Mouse (Mus musculus) midbrain, embryonic 12.5 days (tissue): ENCODE results near the gene Nrm. TPM values are rescaled to one million over a fixed set of nuclear protein-coding genes. Genes with fewer than 3 reads are reported as not detected.

Experiments used
- ATAC-seq: fragments of 200-750 bp; cut with Nextera tagmentation; 2 replicates; pipeline ENCODE4 v1.8.0; 2017; ENCODE audit warnings: low read depth, moderate TSS enrichment, moderate library complexity; ENCODE audit not compliant: low FRiP score
- H3K27ac ChIP-seq: fragments of 300-500 bp; sonication (generic); replicated peaks from 2 replicates; pipeline ENCODE4 v1.5.1; 2016; ENCODE audit warnings: mild to moderate bottlenecking
- H3K27me3 ChIP-seq: fragments of 300-500 bp; sonication (generic); 2 replicates; pipeline ENCODE4 v1.6.1; 2016; ENCODE audit warnings: mild to moderate bottlenecking
- H3K36me3 ChIP-seq: fragments of 300-500 bp; sonication (generic); 2 replicates; pipeline ENCODE4 v1.6.1; 2016
- H3K4me1 ChIP-seq: fragments of 300-500 bp; sonication (generic); 2 replicates; pipeline ENCODE4 v1.6.1; 2016
- H3K4me2 ChIP-seq: fragments of 300-500 bp; sonication (generic); replicated peaks from 2 replicates; pipeline ENCODE4 v1.6.1; 2016; ENCODE audit warnings: mild to moderate bottlenecking, moderate library complexity
- H3K4me3 ChIP-seq: fragments of 300-500 bp; sonication (generic); 2 replicates; pipeline ENCODE4 v1.5.1; 2016; ENCODE audit warnings: mild to moderate bottlenecking
- H3K9ac ChIP-seq: fragments of 300-500 bp; sonication (generic); replicated peaks from 2 replicates; pipeline ENCODE4 v1.6.1; 2016; ENCODE audit warnings: mild to moderate bottlenecking, moderate library complexity
- H3K9me3 ChIP-seq: fragments of 300-500 bp; sonication (generic); 2 replicates; pipeline ENCODE4 v1.6.1; 2016; ENCODE audit warnings: mild to moderate bottlenecking
- WGBS: fragments of 180-500 bp; shearing (Covaris S2); methylation state at CpG from one replicate; pipeline ENCODE4 v1.1.7; 2016; 5-methylcytosine and 5-hydroxymethylcytosine counted together
- polyA plus RNA-seq: library from polyadenylated mRNA; unstranded; fragments of >200 nt; fragmentation: Nextera tagmentation; extraction: Ambion mirVana; gene quantifications from 2 replicates; pipeline ENCODE4 v1.2.1, GENCODE M21; 2016

Nrm gene
- polyA plus RNA-seq, 1 experiment from 2014 or later = 48.6 TPM

GRCm38 (mm10) chr17:35822564-35822963 lies 38.6 kb upstream of the Nrm start:
- ATAC-seq = no peak; the same call in none of the 2 replicates
- H3K27me3 ChIP-seq = peaks cover 33% of the 10 kb centered on the region
- H3K36me3 ChIP-seq = peaks cover 27% of the 10 kb centered on the region
- peaks cover 32% of the 10 kb centered on the region for H3K4me1 ChIP-seq
- H3K27ac ChIP-seq = peak overlapping the region; percentile 82
- H3K4me2 ChIP-seq = peak overlapping the region; percentile 87
- H3K9ac ChIP-seq = peak overlapping the region; percentile 69
- 2% methylated on average over 11 of the region's 11 CpGs for WGBS
- no peaks in the 10 kb centered on the region for H3K9me3 ChIP-seq
- H3K4me3 ChIP-seq = peak overlapping the region; percentile 72

- WGBS = under 1% methylated on average over 39 of the region's 47 CpGs
- peak within 1 kb of the TSS; percentile 82 for H3K27ac ChIP-seq
- peaks cover 32% of the 10 kb centered on the region for H3K4me1 ChIP-seq
- peak within 1 kb of the TSS; percentile 72 for H3K4me3 ChIP-seq
- H3K36me3 ChIP-seq = peaks cover 33% of the 10 kb centered on the region
- H3K9me3 ChIP-seq = no peaks in the 10 kb centered on the region
- ATAC-seq = peak; percentile 88
- H3K27me3 ChIP-seq = peaks cover 33% of the 10 kb centered on the region
- H3K9ac ChIP-seq = peak within 1 kb of the TSS; percentile 69
- peak within 1 kb of the TSS; percentile 87 for H3K4me2 ChIP-seq
Observed at GRCm38 (mm10) chr17:35822964-35823937, 37.9 kb upstream of the Nrm start, which contains the start of gene Flot1. TSS of gene Flot1 (plus strand) at chr17:35823230.

- Histone ChIP-seq H3K4me3 (peak overlapping the region; percentile 72), H3K9ac (peak overlapping the region; percentile 69; the same call in 1 of the 2 replicates)
- 65% methylated on average over 7 of the region's 7 CpGs for WGBS
Observed at GRCm38 (mm10) chr17:35824402-35824801, 36.7 kb upstream of the Nrm start.

GRCm38 (mm10) chr17:35825109-35825850 lies 35.8 kb upstream of the Nrm start:
- H3K9me3 ChIP-seq = no peaks in the 10 kb centered on the region
- peaks cover 38% of the 10 kb centered on the region for H3K36me3 ChIP-seq
- H3K4me2 ChIP-seq = no peak overlapping the region
- peaks cover 21% of the 10 kb centered on the region for H3K27me3 ChIP-seq
- no peak overlapping the region for H3K27ac ChIP-seq
- no peak overlapping the region for H3K4me3 ChIP-seq
- 92% methylated on average over 13 of the region's 13 CpGs for WGBS
- peaks cover 40% of the 10 kb centered on the region for H3K4me1 ChIP-seq
- no peak for ATAC-seq
- H3K9ac ChIP-seq = no peak overlapping the region

More at GRCm38 (mm10) chr17:35824402-35824801, 36.7 kb upstream of the Nrm start:
- H3K9me3 ChIP-seq = no peaks in the 10 kb centered on the region
- peaks cover 36% of the 10 kb centered on the region for H3K36me3 ChIP-seq
- peaks cover 32% of the 10 kb centered on the region for H3K4me1 ChIP-seq
- peaks cover 28% of the 10 kb centered on the region for H3K27me3 ChIP-seq
- no peak for ATAC-seq
- H3K27ac ChIP-seq = no peak overlapping the region
- peak overlapping the region; percentile 87; the same call in 1 of the 2 replicates for H3K4me2 ChIP-seq

GRCm38 (mm10) chr17:35829737-35830136 lies 31.4 kb upstream of the Nrm start:
- Histone ChIP-seq H3K36me3 (peaks cover 68% of the 10 kb centered on the region), H3K27me3 (no peaks in the 10 kb centered on the region), H3K4me1 (peaks cover 26% of the 10 kb centered on the region), H3K27ac (no peak overlapping the region), H3K9ac (no peak overlapping the region), H3K4me3 (no peak overlapping the region), H3K4me2 (peak overlapping the region; percentile 16; the same call in 1 of the 2 replicates), H3K9me3 (no peaks in the 10 kb centered on the region)
- peak; percentile 75 for ATAC-seq
- WGBS = 2% methylated on average over 21 of the region's 21 CpGs

GRCm38 (mm10) chr17:35832400-35833238 lies 28.5 kb upstream of the Nrm start:
- H3K4me1 ChIP-seq = peaks cover 43% of the 10 kb centered on the region
- H3K9ac ChIP-seq = no peak overlapping the region
- no peak overlapping the region for H3K4me3 ChIP-seq
- no peak for ATAC-seq
- no peak overlapping the region for H3K4me2 ChIP-seq
- H3K27ac ChIP-seq = peak overlapping the region; percentile 10; the same call in 1 of the 2 replicates
- no peaks in the 10 kb centered on the region for H3K9me3 ChIP-seq
- no peaks in the 10 kb centered on the region for H3K27me3 ChIP-seq
- H3K36me3 ChIP-seq = peaks cover 62% of the 10 kb centered on the region
- WGBS = 73% methylated on average over 8 of the region's 8 CpGs

- Histone ChIP-seq H3K9ac (no peak overlapping the region), H3K36me3 (peaks cover 56% of the 10 kb centered on the region), H3K27ac (no peak overlapping the region; the same call in none of the 2 replicates), H3K4me3 (no peak overlapping the region), H3K9me3 (no peaks in the 10 kb centered on the region), H3K4me1 (peaks cover 43% of the 10 kb centered on the region), H3K4me2 (no peak overlapping the region), H3K27me3 (no peaks in the 10 kb centered on the region)
- ATAC-seq = no peak
- 31% methylated on average over 5 of the region's 5 CpGs for WGBS
Observed at GRCm38 (mm10) chr17:35833239-35833751, 27.8 kb upstream of the Nrm start.

GRCm38 (mm10) chr17:35833894-35834293 lies 27.2 kb upstream of the Nrm start:
- Histone ChIP-seq H3K27ac (no peak overlapping the region), H3K4me3 (peak overlapping the region; percentile 89; the same call in 1 of the 2 replicates), H3K36me3 (peaks cover 54% of the 10 kb centered on the region), H3K4me1 (peaks cover 43% of the 10 kb centered on the region), H3K27me3 (no peaks in the 10 kb centered on the region), H3K4me2 (peak overlapping the region; percentile 89), H3K9ac (peak overlapping the region; percentile 31; the same call in 1 of the 2 replicates), H3K9me3 (no peaks in the 10 kb centered on the region)
- ATAC-seq = no peak
- 63% methylated on average over 5 of the region's 5 CpGs for WGBS

- Histone ChIP-seq H3K27ac (peak overlapping the region; percentile 32; the same call in 1 of the 2 replicates), H3K27me3 (no peaks in the 10 kb centered on the region), H3K4me2 (peak overlapping the region; percentile 89), H3K9ac (peak overlapping the region; percentile 99), H3K9me3 (no peaks in the 10 kb centered on the region), H3K4me1 (peaks cover 44% of the 10 kb centered on the region), H3K36me3 (peaks cover 54% of the 10 kb centered on the region), H3K4me3 (peak overlapping the region; percentile 89)
- ATAC-seq = no peak
- 80% methylated on average over 26 of the region's 26 CpGs for WGBS
Observed at GRCm38 (mm10) chr17:35834696-35835422, 26.3 kb upstream of the Nrm start.

- peak overlapping the region; percentile 42 for H3K27ac ChIP-seq
- ATAC-seq = no peak
- peak overlapping the region; percentile 89 for H3K4me3 ChIP-seq
- H3K4me1 ChIP-seq = peaks cover 37% of the 10 kb centered on the region
- peak overlapping the region; percentile 89 for H3K4me2 ChIP-seq
- WGBS = 79% methylated on average over 26 of the region's 26 CpGs
- no peaks in the 10 kb centered on the region for H3K27me3 ChIP-seq
- H3K36me3 ChIP-seq = peaks cover 48% of the 10 kb centered on the region
- no peaks in the 10 kb centered on the region for H3K9me3 ChIP-seq
- H3K9ac ChIP-seq = peak overlapping the region; percentile 99
Observed at GRCm38 (mm10) chr17:35835424-35836140, 25.5 kb upstream of the Nrm start.
